Mouse (Mus musculus) stomach, postnatal 0 days (tissue): Measurements from ENCODE around the gene Gm20403. TPM values are rescaled to one million over a fixed set of nuclear protein-coding genes. Genes with fewer than 3 reads are reported as not detected.

Source experiments
- ATAC-seq: fragments of 200-750 bp; cut with Nextera tagmentation; 2 replicates; pipeline ENCODE4 v1.8.0; 2017; ENCODE audit not compliant: low FRiP score, low TSS enrichment
- DNase-seq: peaks from one replicate; pipeline ENCODE4 v3.0.0-alpha.2; 2016; ENCODE audit warnings: low spot score
- H3K27ac ChIP-seq: fragments of 300-500 bp; sonication (generic); replicated peaks from 2 replicates; pipeline ENCODE4 v1.5.1; 2014; ENCODE audit warnings: mild to moderate bottlenecking, control low read depth
- H3K27me3 ChIP-seq: fragments of 300-500 bp; sonication (generic); 2 replicates; pipeline ENCODE4 v1.6.1; 2014; ENCODE audit warnings: low read length; ENCODE audit not compliant: control insufficient read depth, insufficient read depth
- H3K36me3 ChIP-seq: fragments of 300-500 bp; sonication (generic); 2 replicates; pipeline ENCODE4 v1.6.1; 2014; ENCODE audit warnings: low read length, mixed read lengths; ENCODE audit not compliant: control insufficient read depth, insufficient read depth
- H3K4me1 ChIP-seq: fragments of 300-500 bp; sonication (generic); replicated peaks from 2 replicates; pipeline ENCODE4 v1.6.1; 2014; ENCODE audit warnings: antibody characterized with exemption; ENCODE audit not compliant: control insufficient read depth, insufficient read depth
- H3K4me2 ChIP-seq: fragments of 300-500 bp; sonication (generic); replicated peaks from 2 replicates; pipeline ENCODE4 v1.6.1; 2014; ENCODE audit warnings: low read depth, mild to moderate bottlenecking, control low read depth, moderate library complexity
- H3K4me3 ChIP-seq: fragments of 300-500 bp; sonication (generic); 2 replicates; pipeline ENCODE4 v1.5.1; 2014; ENCODE audit warnings: low read depth, low read length, control low read depth
- H3K9ac ChIP-seq: fragments of 300-500 bp; sonication (generic); 2 replicates; pipeline ENCODE4 v1.6.1; 2014; ENCODE audit warnings: mild to moderate bottlenecking, low read length, control low read depth, mixed read lengths
- H3K9me3 ChIP-seq: fragments of 300-500 bp; sonication (generic); 2 replicates; pipeline ENCODE4 v1.6.1; 2016; ENCODE audit warnings: low read length; ENCODE audit not compliant: control insufficient read depth
- CTCF ChIP-seq: IDR thresholded peaks from 2 replicates; pipeline ENCODE4 v1.5.1; 2016; ENCODE audit warnings: antibody characterized with exemption, low read depth, mild to moderate bottlenecking, moderate library complexity
- EP300 ChIP-seq: optimal IDR thresholded peaks from 2 replicates; pipeline ENCODE3; 2016; ENCODE audit warnings: antibody characterized with exemption
- WGBS: fragments of 180-500 bp; shearing (Covaris S2); extraction: QIAGEN DNeasy Blood & Tissue Kit; methylation state at CpG from one replicate; pipeline ENCODE4 v1.1.7; 2014; 5-methylcytosine and 5-hydroxymethylcytosine counted together
- polyA plus RNA-seq: library from polyadenylated mRNA; unstranded; fragments of >200 nt; fragmentation: Nextera tagmentation; extraction: Ambion mirVana; gene quantifications from 2 replicates; pipeline ENCODE4 v1.2.1, GENCODE M21; 2015

Gm20403 gene
- polyA plus RNA-seq, 1 experiment from 2014 or later, result 0.64 TPM

- Histone ChIP-seq H3K36me3 (no peaks in the 10 kb centered on the region), H3K9ac (no peak overlapping the region), H3K4me1 (no peaks in the 10 kb centered on the region), H3K27me3 (no peaks in the 10 kb centered on the region), H3K27ac (no peak overlapping the region), H3K4me3 (no peak overlapping the region), H3K9me3 (no peaks in the 10 kb centered on the region), H3K4me2 (no peak overlapping the region)
- TF ChIP-seq EP300, result no peak
- TF ChIP-seq CTCF, result no peak
- no peak for DNase-seq
- ATAC-seq, result no peak
- WGBS, result 85% methylated on average over 6 of the region's 6 CpGs
These were observed 10.7 kb upstream of the Gm20403 start for GRCm38 (mm10) chr12:54996979-54997474.

GRCm38 (mm10) chr12:54995965-54996364, 9.6 kb upstream of the Gm20403 start:
- Histone ChIP-seq H3K27ac (no peak overlapping the region), H3K4me3 (no peak overlapping the region), H3K4me1 (no peaks in the 10 kb centered on the region), H3K36me3 (no peaks in the 10 kb centered on the region), H3K4me2 (no peak overlapping the region), H3K27me3 (no peaks in the 10 kb centered on the region), H3K9me3 (no peaks in the 10 kb centered on the region), H3K9ac (no peak overlapping the region)
- TF ChIP-seq CTCF, result no peak
- TF ChIP-seq EP300, result no peak
- ATAC-seq (no peak), DNase-seq (no peak)
- whole genome bisulfite sequencing, result 46% methylated on average over 3 of the region's 3 CpGs

- no peak overlapping the region for H3K4me2 ChIP-seq
- H3K9ac ChIP-seq, result no peak overlapping the region
- no peaks in the 10 kb centered on the region for H3K4me1 ChIP-seq
- H3K4me3 ChIP-seq, result no peak overlapping the region
- no peak for DNase-seq
- H3K36me3 ChIP-seq, result no peaks in the 10 kb centered on the region
- ATAC-seq, result no peak
- TF ChIP-seq EP300, result no peak
- TF ChIP-seq CTCF, result no peak
- WGBS, result 65% methylated on average over 4 of the region's 4 CpGs
- no peaks in the 10 kb centered on the region for H3K9me3 ChIP-seq
- H3K27ac ChIP-seq, result no peak overlapping the region
- no peaks in the 10 kb centered on the region for H3K27me3 ChIP-seq
These were observed 8.1 kb upstream of the Gm20403 start for GRCm38 (mm10) chr12:54994418-54994817.

- Histone ChIP-seq H3K27ac (no peak overlapping the region), H3K9ac (no peak overlapping the region), H3K36me3 (no peaks in the 10 kb centered on the region), H3K4me2 (no peak overlapping the region), H3K4me1 (no peaks in the 10 kb centered on the region), H3K9me3 (no peaks in the 10 kb centered on the region), H3K4me3 (no peak overlapping the region), H3K27me3 (no peaks in the 10 kb centered on the region)
- WGBS, result 74% methylated on average over 6 of the region's 6 CpGs
- no peak for DNase-seq
- TF ChIP-seq EP300, result no peak
- TF ChIP-seq CTCF, result no peak
- ATAC-seq, result no peak
These were observed 7.7 kb upstream of the Gm20403 start for GRCm38 (mm10) chr12:54994068-54994386.

GRCm38 (mm10) chr12:54993246-54994067, 7.1 kb upstream of the Gm20403 start:
- Histone ChIP-seq H3K36me3 (no peaks in the 10 kb centered on the region), H3K9me3 (no peaks in the 10 kb centered on the region), H3K27ac (no peak overlapping the region), H3K4me3 (no peak overlapping the region), H3K9ac (no peak overlapping the region), H3K27me3 (no peaks in the 10 kb centered on the region), H3K4me1 (no peaks in the 10 kb centered on the region), H3K4me2 (no peak overlapping the region)
- no peak for ATAC-seq
- no peak for TF ChIP-seq EP300
- no peak for TF ChIP-seq CTCF
- DNase-seq, result no peak
- 48% methylated on average over 16 of the region's 16 CpGs for WGBS

GRCm38 (mm10) chr12:54992814-54993213, 6.5 kb upstream of the Gm20403 start:
- H3K4me3 ChIP-seq, result no peak overlapping the region
- no peak for DNase-seq
- H3K9me3 ChIP-seq, result no peaks in the 10 kb centered on the region
- TF ChIP-seq EP300 (no peak), CTCF (no peak)
- no peaks in the 10 kb centered on the region for H3K4me1 ChIP-seq
- H3K27ac ChIP-seq, result no peak overlapping the region
- H3K9ac ChIP-seq, result no peak overlapping the region
- ATAC-seq, result no peak
- H3K27me3 ChIP-seq, result no peaks in the 10 kb centered on the region
- H3K4me2 ChIP-seq, result no peak overlapping the region
- WGBS, result 83% methylated on average over 3 of the region's 3 CpGs
- no peaks in the 10 kb centered on the region for H3K36me3 ChIP-seq
